Mouse (Mus musculus) adrenal gland, adult (tissue): ENCODE measurements around the gene Olfr653.

ENCODE experiments used
- DNase-seq, 2 experiments: peaks; one replicate each; pipeline ENCODE4 v3.0.0; 2022 to 2023; ENCODE audit warnings: low spot score in 1 of 2; ENCODE audit not compliant: inconsistent age in 2 of 2

The Olfr653 gene

DNA sequence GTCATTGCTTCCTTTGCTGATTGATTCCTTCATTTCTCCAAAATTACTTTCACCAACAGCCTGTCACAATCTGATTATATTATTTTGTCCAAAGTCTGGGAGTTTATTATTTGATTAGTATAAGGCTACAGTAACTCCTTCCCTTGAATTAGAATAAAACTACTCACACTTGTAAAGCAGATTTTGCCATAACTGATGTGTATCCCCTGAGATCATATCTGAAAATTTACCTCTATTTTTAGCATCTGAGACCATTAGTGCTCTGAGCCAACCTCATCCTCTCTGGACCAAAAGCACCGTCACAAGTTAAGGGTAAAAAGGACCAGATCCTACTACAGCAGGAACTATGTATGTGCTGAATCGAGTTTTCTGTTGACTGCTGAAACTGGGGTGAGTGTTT is at the start of gene Olfr653:
Gene Olfr653, plus strand, starts transcription at position 301 of the 400 bp plus-strand sequence.
- no peak for DNase-seq

DNA sequence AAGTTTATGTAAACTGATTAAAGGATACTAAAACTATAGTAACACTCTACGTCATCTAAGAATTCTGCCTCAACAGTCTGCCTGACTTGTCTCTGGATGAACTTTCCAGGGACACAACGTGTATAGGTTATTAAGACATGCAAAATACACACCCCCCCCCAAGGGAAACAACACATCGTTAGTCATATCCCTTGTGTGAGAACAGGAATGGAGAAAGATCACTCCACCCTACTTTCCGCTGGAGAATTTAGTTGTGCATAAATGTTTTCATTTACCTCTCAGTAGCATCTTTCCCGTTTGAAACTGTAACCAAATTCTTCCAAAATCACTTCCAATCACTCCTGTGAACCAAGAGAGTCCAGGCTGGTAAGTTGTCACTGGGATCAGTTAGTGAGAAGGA is 27.3 kb upstream of the Olfr653 start, which contains the start of gene Olfr651:
Gene Olfr651, plus strand, starts transcription at position 301 of the 400 bp plus-strand sequence.
- no peak for DNase-seq

DNA sequence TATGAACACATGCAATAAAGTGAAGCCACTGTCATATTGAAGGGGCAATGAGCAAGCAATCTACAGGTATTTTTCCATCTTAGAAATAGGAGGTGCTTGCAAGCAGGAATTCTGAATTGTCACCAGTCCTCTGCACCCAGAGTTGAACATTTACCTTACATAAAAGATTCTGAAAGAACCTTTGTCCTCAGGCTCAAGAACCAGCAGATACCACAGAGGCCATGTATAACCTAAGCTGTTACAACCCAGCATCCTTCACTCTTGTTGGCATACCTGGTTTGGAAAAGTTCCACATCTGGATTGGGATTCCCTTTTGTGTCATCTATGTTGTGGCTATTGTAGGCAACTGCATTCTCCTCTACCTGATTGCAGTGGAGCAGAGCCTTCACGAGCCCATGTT is 24.4 kb upstream of the Olfr653 start:
- DNase-seq: no peak

DNA sequence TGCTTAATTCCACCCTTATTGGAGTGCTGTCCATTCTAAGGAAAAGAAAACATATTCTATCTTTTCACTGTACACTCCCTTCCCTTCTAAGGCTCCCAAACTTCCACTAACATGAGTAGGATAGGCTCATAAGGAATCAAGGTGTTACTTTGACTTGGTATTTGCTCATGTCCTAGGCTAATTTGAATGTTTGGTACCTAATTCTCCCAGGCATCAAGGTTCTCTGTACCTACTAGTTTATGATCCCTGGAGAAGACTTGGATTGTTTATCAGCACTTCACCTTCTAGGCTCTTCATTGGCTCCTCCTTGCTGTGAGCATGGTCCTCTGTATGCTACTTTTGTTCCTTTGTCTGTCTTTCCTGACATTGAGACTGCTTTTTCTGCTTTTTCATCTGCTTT is 16.5 kb upstream of the Olfr653 start, which contains the start of gene Olfr652:
Gene Olfr652, plus strand, starts transcription at position 301 of the 400 bp plus-strand sequence.
- no peak for DNase-seq

DNA sequence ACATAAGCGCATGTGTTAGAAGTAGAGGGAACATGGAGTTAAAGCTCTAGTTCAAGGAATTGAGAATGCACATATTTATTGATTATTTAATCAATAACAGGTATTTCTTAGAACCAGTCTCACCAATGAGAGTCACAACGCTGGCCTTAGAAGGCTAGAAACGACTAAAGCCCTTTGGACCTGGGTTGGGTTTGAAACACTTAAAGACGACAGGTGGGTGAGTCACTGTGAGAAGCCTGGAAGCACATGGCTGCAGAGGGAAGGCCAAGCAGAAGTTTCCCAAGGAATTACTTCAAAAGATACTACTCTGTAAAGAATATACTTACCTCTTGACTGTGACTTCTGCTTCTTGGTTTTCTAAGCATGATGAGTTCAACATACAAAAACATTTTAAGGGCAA is 3.7 kb downstream of the Olfr653 start:
- no peak for DNase-seq

DNA sequence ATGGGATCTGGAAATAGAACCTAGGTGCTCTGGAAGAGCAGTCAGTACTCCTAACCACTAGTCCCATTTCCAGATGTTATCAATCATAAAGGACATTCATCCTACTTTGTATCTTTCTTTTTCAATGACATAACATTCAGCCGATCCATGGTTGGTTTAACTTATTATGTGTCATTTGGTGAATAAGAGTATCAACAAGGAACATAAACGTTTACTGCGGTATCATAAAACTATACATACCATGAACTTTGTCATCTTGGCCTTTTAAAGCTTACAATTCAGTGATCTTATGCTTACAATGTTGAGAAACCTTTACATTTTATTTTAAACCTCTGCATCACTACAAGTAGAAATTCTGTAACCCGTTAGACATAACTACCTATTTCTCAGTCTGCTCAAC is 4.3 kb downstream of the Olfr653 start:
- no peak for DNase-seq

DNA sequence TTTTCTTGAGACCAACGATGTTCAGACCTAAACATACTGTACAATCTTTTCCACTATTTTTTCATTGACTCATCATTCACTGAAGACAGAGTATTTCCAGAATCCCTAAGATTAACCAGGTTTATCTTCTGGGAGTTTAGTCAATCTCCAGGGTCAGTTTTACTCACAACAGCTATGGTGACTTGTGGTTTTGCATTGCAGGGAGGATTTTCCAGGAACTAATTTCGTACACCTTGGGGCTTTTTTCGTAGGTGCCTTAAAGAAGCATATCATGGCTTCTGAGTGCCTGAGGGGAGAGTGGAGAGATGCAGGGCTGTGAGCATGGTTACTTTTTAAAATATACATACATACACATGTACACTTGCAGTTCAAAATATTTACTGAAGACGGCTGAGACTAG is 9.6 kb downstream of the Olfr653 start, which contains the start of gene Olfr654:
Gene Olfr654, plus strand, starts transcription at position 301 of the 400 bp plus-strand sequence.
- no peak for DNase-seq

DNA sequence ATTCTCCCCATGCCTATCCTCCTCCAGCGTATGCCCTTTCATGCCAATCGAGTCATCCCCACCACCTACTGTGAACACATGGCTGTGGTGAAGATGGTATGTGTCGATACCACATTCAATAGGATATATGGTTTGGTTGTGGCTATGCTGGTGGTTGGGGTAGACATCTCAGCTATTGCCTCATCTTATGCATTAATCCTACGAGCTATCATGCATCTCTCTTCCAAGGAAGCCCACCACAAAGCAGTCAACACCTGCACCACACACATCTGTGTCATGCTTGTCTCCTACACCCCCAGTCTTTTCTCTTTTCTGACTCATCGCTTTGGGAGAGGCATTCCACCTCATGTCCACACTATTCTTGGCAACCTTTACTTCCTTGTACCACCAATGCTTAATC is 11.2 kb downstream of the Olfr653 start:
- DNase-seq: no peak

DNA sequence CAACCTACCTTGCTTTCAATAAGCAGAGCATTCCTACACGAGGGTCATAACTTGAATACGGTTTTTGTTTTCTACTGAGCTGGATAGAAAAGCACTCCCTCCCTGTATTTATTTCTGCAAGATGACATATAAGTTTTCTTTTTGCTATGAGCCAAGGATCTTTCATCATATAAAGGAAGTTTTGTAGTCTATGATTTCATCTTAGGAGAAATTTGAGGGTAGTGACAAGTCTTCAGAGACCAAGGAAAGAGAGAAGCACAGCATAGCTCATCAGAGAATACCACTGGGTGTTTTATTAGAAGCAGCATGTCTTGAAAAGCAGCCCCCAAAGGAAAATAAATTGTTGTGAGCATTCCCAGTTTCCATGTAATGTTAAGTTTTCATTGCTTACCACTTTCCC is 24.6 kb downstream of the Olfr653 start, which contains the start of gene Olfr655:
Gene Olfr655, minus strand, starts transcription at position 101 of the 400 bp plus-strand sequence.
- DNase-seq: no peak

DNA sequence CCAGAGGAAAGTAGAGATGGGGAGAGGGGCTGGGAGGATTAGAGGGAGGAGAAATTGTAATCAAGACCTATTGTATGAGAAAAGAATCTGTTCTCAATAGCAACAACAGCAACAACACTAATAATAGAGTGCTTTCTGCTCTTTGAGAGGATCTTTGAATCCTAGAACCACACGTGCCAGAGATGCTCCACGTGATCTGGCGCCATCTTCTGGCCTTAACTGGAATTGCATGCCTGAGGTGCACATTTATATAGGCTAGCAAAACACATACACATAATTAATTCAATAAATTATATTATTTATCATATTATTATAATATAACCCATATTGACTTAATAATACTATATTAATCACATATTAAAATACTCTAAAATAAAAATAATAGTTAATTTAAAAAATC is 26.1 kb downstream of the Olfr653 start:
- peak; percentile 43 to 70 for DNase-seq

DNA sequence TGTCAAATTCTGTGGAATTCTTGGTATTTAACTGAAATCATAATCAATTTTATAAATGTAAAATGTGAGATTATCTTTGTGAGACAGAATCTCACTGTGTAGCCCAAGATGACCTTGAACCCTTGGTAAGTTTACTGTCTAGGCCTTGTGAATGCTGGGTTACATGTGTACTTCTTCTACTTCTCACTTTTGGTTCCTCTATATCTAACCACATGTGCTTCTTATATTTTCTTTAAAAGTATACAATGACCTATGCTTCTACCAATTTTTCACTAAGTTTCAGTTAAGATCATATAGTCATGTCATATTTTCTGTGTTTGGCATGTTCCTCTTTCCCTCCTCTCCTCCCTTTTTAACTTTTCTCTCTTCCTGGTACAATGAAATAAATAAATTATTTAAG is 27.6 kb downstream of the Olfr653 start:
- DNase-seq: no peak

DNA sequence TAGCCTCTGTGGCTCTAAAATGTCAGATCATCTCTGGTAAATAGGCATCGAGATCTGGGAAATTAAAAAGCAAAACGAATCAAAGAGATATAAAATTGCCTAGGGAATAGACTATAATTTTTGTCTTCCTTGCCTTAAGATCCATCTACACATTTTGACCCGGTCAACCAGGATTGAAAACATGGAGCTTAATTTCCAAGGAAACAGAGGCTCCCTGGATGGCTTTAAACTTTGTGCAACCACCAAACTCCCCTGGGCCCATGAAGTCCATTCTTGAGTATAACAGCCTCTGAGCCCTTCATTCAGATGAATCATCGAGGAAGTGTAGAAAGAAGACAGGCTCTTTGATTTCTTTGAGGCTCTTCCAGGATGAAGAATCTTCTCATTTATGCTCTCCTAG is 36.5 kb downstream of the Olfr653 start, which contains the start of gene Olfr656:
Gene Olfr656, plus strand, starts transcription at position 301 of the 400 bp plus-strand sequence.
- DNase-seq: no peak

DNA sequence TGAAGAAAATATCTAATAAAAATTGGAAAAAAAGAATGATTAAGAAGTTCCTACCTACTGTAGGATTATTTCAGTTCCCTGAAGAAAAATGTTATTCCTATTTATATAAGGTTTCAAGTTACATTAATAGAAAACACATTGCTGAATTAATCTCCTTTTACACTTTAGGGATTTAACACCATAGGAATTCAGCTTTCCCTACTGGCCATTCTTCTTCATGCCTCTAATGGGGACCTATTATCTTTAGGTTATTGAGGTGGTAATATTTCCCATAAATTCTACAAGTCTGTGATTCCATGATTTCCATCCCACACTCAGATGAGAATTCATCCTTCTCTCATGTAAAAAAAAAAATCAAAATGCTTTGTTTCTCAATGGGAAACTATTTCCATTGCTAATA is 47.4 kb downstream of the Olfr653 start, which contains the start of gene Olfr657:
Gene Olfr657, plus strand, starts transcription at position 301 of the 400 bp plus-strand sequence.
- DNase-seq: no peak
